Mouse (Mus musculus): ENCODE measurements around the gene Spata13. TPM values are rescaled to one million over a fixed set of nuclear protein-coding genes. Genes with fewer than 3 reads are reported as not detected.
A peak's percentile ranks its signal among the peaks of the same experiment; 100 is the strongest.

The Spata13 gene
- 11.2 and 12.2 TPM in 2 replicates for polyA plus RNA-seq (2015; fragmentation: Nextera tagmentation; extraction: Ambion mirVana)

- H3K36me3 ChIP-seq (ENCODE audit: control insufficient read depth, insufficient read depth, low read length) = no peaks in the 10 kb centered on the region
- H3K27ac ChIP-seq (replicated peaks) = peak within 1 kb of the TSS; percentile 89
- DNase-seq (ENCODE audit: low spot score) (peak; percentile 95), ATAC-seq (ENCODE audit: low FRiP score, low TSS enrichment) (peak; percentile 93)
- no peaks in the 10 kb centered on the region for H3K27me3 ChIP-seq (ENCODE audit: control insufficient read depth, insufficient read depth, low read length)
- H3K4me1 ChIP-seq (replicated peaks; ENCODE audit: control insufficient read depth, insufficient read depth) = peaks cover 4% of the 10 kb centered on the region; the same call in 1 of the 2 replicates
- TF ChIP-seq CTCF (IDR thresholded peaks at IDR 0.05; ENCODE audit: low read depth) = peak; percentile 32; the same call in 1 of the 2 replicates
- no peak for TF ChIP-seq EP300 (optimal IDR thresholded peaks at IDR 0.05)
- peak within 1 kb of the TSS; percentile 89 for H3K4me2 ChIP-seq (replicated peaks; ENCODE audit: low read depth)
- H3K9me3 ChIP-seq (ENCODE audit: control insufficient read depth, low read length) = no peaks in the 10 kb centered on the region
- peak within 1 kb of the TSS; percentile 64 for H3K4me3 ChIP-seq (ENCODE audit: low read depth, low read length)
- H3K9ac ChIP-seq (ENCODE audit: low read length) = peak within 1 kb of the TSS; percentile 79
- WGBS = 2% methylated on average over 36 of the region's 50 CpGs
These were observed at the start of gene Spata13 for GRCm38 (mm10) chr14:60633961-60634864. Gene Spata13, plus strand, starts transcription at chr14:60634001.

GRCm38 (mm10) chr14:60586687-60587453 lies 46.9 kb upstream of the Spata13 start:
- no peak for DNase-seq (ENCODE audit: low spot score)
- H3K9ac ChIP-seq (ENCODE audit: low read length) = no peak overlapping the region
- TF ChIP-seq EP300 (optimal IDR thresholded peaks at IDR 0.05) (no peak), CTCF (IDR thresholded peaks at IDR 0.05; ENCODE audit: low read depth) (no peak)
- no peak overlapping the region for H3K4me3 ChIP-seq (ENCODE audit: low read depth, low read length)
- ATAC-seq (ENCODE audit: low FRiP score, low TSS enrichment) = peak; percentile 92
- 66% methylated on average over 15 of the region's 15 CpGs for WGBS
- no peaks in the 10 kb centered on the region for H3K27me3 ChIP-seq (ENCODE audit: control insufficient read depth, insufficient read depth, low read length)
- 0 out of 2 replicates have a peak overlapping the region, but pooled peaks have one; percentile 13 for H3K27ac ChIP-seq (replicated peaks)
- no peaks in the 10 kb centered on the region for H3K9me3 ChIP-seq (ENCODE audit: control insufficient read depth, low read length)
- H3K36me3 ChIP-seq (ENCODE audit: control insufficient read depth, insufficient read depth, low read length) = no peaks in the 10 kb centered on the region
- no peak overlapping the region for H3K4me2 ChIP-seq (replicated peaks; ENCODE audit: low read depth)
- peaks cover 3% of the 10 kb centered on the region; the same call in 1 of the 2 replicates for H3K4me1 ChIP-seq (replicated peaks; ENCODE audit: control insufficient read depth, insufficient read depth)

DNA sequence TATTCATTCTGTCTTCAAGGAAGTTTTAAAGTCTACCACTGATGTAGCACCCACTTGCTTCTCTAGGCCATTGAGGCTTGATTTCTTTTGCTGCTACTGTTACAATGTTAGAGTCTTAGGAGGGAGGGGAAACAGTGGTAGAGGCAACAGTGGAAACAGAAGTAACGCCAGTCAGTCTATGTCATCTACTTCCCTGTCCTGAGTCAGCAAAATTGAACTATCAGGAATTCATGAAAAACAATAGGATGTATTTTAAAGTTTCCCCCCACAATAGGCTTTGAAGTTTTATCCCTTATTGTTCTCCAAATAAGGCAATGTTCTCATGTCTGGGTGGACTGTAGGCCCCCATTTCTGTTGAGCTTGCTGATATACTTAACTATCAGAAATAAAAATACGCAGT lies 44.8 kb upstream of the Spata13 start:
- ATAC-seq (ENCODE audit: low FRiP score, low TSS enrichment) = no peak
- Histone ChIP-seq H3K4me3 (ENCODE audit: low read depth, low read length) (no peak overlapping the region), H3K4me1 (replicated peaks; ENCODE audit: control insufficient read depth, insufficient read depth) (peaks cover 3% of the 10 kb centered on the region; the same call in 1 of the 2 replicates), H3K9ac (ENCODE audit: low read length) (no peak overlapping the region), H3K27me3 (ENCODE audit: control insufficient read depth, insufficient read depth, low read length) (no peaks in the 10 kb centered on the region), H3K4me2 (replicated peaks; ENCODE audit: low read depth) (no peak overlapping the region), H3K9me3 (ENCODE audit: control insufficient read depth, low read length) (no peaks in the 10 kb centered on the region), H3K27ac (replicated peaks) (peak overlapping the region; percentile 50; the same call in 1 of the 2 replicates), H3K36me3 (ENCODE audit: control insufficient read depth, insufficient read depth, low read length) (no peaks in the 10 kb centered on the region)
- WGBS = 68% methylated on average over 2 of the region's 2 CpGs
- no peak for TF ChIP-seq EP300 (optimal IDR thresholded peaks at IDR 0.05)
- TF ChIP-seq CTCF (IDR thresholded peaks at IDR 0.05; ENCODE audit: low read depth) = no peak
- no peak for DNase-seq (ENCODE audit: low spot score)

- Histone ChIP-seq H3K4me2 (replicated peaks; ENCODE audit: low read depth) (no peak overlapping the region), H3K27me3 (ENCODE audit: control insufficient read depth, insufficient read depth, low read length) (no peaks in the 10 kb centered on the region), H3K9ac (ENCODE audit: low read length) (no peak overlapping the region), H3K36me3 (ENCODE audit: control insufficient read depth, insufficient read depth, low read length) (no peaks in the 10 kb centered on the region), H3K9me3 (ENCODE audit: control insufficient read depth, low read length) (no peaks in the 10 kb centered on the region), H3K27ac (replicated peaks) (peak overlapping the region; percentile 84), H3K4me3 (ENCODE audit: low read depth, low read length) (no peak overlapping the region), H3K4me1 (replicated peaks; ENCODE audit: control insufficient read depth, insufficient read depth) (peaks cover 3% of the 10 kb centered on the region; the same call in 1 of the 2 replicates)
- 42% methylated on average over 5 of the region's 5 CpGs for WGBS
- TF ChIP-seq EP300 (optimal IDR thresholded peaks at IDR 0.05) (no peak), CTCF (IDR thresholded peaks at IDR 0.05; ENCODE audit: low read depth) (no peak)
- DNase-seq (ENCODE audit: low spot score) (no peak), ATAC-seq (ENCODE audit: low FRiP score, low TSS enrichment) (peak; percentile 72)
These were observed 41.5 kb upstream of the Spata13 start for GRCm38 (mm10) chr14:60592339-60592738.

- no peak overlapping the region for H3K4me2 ChIP-seq (replicated peaks; ENCODE audit: low read depth)
- ATAC-seq (ENCODE audit: low FRiP score, low TSS enrichment) = peak; percentile 74
- no peaks in the 10 kb centered on the region for H3K36me3 ChIP-seq (ENCODE audit: control insufficient read depth, insufficient read depth, low read length)
- H3K9ac ChIP-seq (ENCODE audit: low read length) = 0 out of 2 replicates have a peak overlapping the region, but pooled peaks have one; percentile 23
- peak; percentile 80 for DNase-seq (ENCODE audit: low spot score)
- peak overlapping the region; percentile 84 for H3K27ac ChIP-seq (replicated peaks)
- H3K9me3 ChIP-seq (ENCODE audit: control insufficient read depth, low read length) = no peaks in the 10 kb centered on the region
- TF ChIP-seq EP300 (optimal IDR thresholded peaks at IDR 0.05) (peak; percentile 19), CTCF (IDR thresholded peaks at IDR 0.05; ENCODE audit: low read depth) (no peak)
- WGBS = 12% methylated on average over 7 of the region's 7 CpGs
- H3K4me3 ChIP-seq (ENCODE audit: low read depth, low read length) = no peak overlapping the region
- H3K4me1 ChIP-seq (replicated peaks; ENCODE audit: control insufficient read depth, insufficient read depth) = peaks cover 3% of the 10 kb centered on the region; the same call in 1 of the 2 replicates
- no peaks in the 10 kb centered on the region for H3K27me3 ChIP-seq (ENCODE audit: control insufficient read depth, insufficient read depth, low read length)
These were observed 41.0 kb upstream of the Spata13 start for GRCm38 (mm10) chr14:60592822-60593221.
